ENCODE assay signal across 26 mouse cellular contexts in genomic region chrX:85093354-85093753, GRCm38 (mm10).
"Had no signal": no experiment of that assay in that cellular context is flagged by ENCODE, and none has a peak within 500 bp of the region (broad histone marks: within the 10 kb centered on the region; RNA-seq: fewer than 3 reads in every experiment).

No protein-coding gene starts in this region.

- H3K9ac ChIP-seq: embryonic facial prominence, embryonic 12.5 days; embryonic facial prominence, embryonic 13.5 days; embryonic facial prominence, embryonic 15.5 days; forebrain, embryonic 12.5 days; forebrain, embryonic 13.5 days; forebrain, embryonic 15.5 days; forebrain, postnatal 0 days had no signal

- H3K36me3 ChIP-seq: embryonic facial prominence, embryonic 10.5 days; embryonic facial prominence, embryonic 12.5 days; embryonic facial prominence, embryonic 13.5 days; embryonic facial prominence, embryonic 15.5 days; forebrain, embryonic 10.5 days; forebrain, embryonic 12.5 days; forebrain, embryonic 15.5 days; heart, embryonic 10.5 days had no signal

- DNase-seq: cerebellum, postnatal 10 days; cerebellum, postnatal 14 days; cerebellum, postnatal 25 days; cerebellum, postnatal 36 days; embryo, embryonic 11 days; forebrain, postnatal 0 days; gastrocnemius, adult 2 months; gastrocnemius, postnatal 10 days; gastrocnemius, postnatal 14 days; gastrocnemius, postnatal 25 days; gastrocnemius, postnatal 36 days; heart, adult 11 months; heart, adult 18-20 months; heart, adult 2 months had no signal

- ATAC-seq: forebrain, embryonic 13.5 days; forebrain, embryonic 14.5 days; forebrain, embryonic 15.5 days; forebrain, embryonic 16.5 days; forebrain, postnatal 0 days had no signal

- H3K4me3 ChIP-seq: embryonic facial prominence, embryonic 10.5 days; embryonic facial prominence, embryonic 12.5 days; embryonic facial prominence, embryonic 13.5 days; embryonic facial prominence, embryonic 15.5 days; erythroblast, embryonic 14.5 days; forebrain, embryonic 10.5 days; forebrain, embryonic 12.5 days; forebrain, embryonic 13.5 days; forebrain, embryonic 15.5 days; gastrocnemius, adult 2 months; heart, adult 2 months; heart, embryonic 10.5 days had no signal

- H3K27me3 ChIP-seq: embryonic facial prominence, embryonic 12.5 days; embryonic facial prominence, embryonic 13.5 days; embryonic facial prominence, embryonic 15.5 days; forebrain, embryonic 12.5 days; forebrain, embryonic 13.5 days; forebrain, embryonic 15.5 days had no signal

- H3K27ac ChIP-seq: embryonic facial prominence, embryonic 10.5 days; embryonic facial prominence, embryonic 12.5 days; embryonic facial prominence, embryonic 13.5 days; embryonic facial prominence, embryonic 15.5 days; forebrain, embryonic 10.5 days; forebrain, embryonic 12.5 days; forebrain, embryonic 13.5 days; forebrain, embryonic 15.5 days; gastrocnemius, adult 2 months; heart, adult 2 months; heart, embryonic 10.5 days had no signal

- H3K4me1 ChIP-seq: embryonic facial prominence, embryonic 10.5 days; embryonic facial prominence, embryonic 12.5 days; embryonic facial prominence, embryonic 13.5 days; embryonic facial prominence, embryonic 15.5 days; forebrain, embryonic 10.5 days; forebrain, embryonic 12.5 days; forebrain, embryonic 13.5 days; forebrain, embryonic 15.5 days; heart, embryonic 10.5 days had no signal

- H3K9me3 ChIP-seq: embryonic facial prominence, embryonic 10.5 days; embryonic facial prominence, embryonic 12.5 days; embryonic facial prominence, embryonic 13.5 days; embryonic facial prominence, embryonic 15.5 days; forebrain, embryonic 10.5 days; forebrain, embryonic 12.5 days; forebrain, embryonic 13.5 days; forebrain, embryonic 15.5 days; heart, embryonic 10.5 days had no signal
